18 mouse cellular contexts compared by ENCODE assay signal in the genomic region with DNA sequence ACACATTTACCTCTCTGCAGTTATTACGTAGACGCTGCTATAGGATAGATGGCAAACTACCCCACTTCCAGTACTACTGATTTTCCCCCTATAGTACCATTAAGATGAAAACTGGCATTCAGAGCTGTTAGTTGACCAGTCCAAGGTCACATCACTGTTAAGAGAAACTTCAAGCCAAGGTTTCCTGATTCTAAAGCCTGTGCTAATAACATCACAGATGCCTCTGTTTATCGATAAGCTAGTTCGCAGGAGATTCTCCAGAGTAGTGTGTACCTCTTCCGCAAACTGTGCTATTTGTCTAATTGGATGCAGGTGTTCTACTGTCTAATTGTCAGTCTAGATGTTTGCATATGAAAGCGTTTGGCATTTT.
DNase-seq lines count a peak whose midpoint lies in the region; ATAC-seq and TF ChIP-seq lines count a peak whose summit lies in the region.
"Had no signal": no experiment of that assay in that cellular context is flagged by ENCODE, and none has a peak within 500 bp of the region (broad histone marks: within the 10 kb centered on the region; RNA-seq: fewer than 3 reads in every experiment).

No protein-coding gene starts in this region.

- peak overlapping the region; percentile 53 for H3K9ac ChIP-seq in forebrain, embryonic 15.5 days (replicated peaks)
- no peak overlapping the region; the same call in none of the 2 replicates for H3K9ac ChIP-seq in hindbrain, embryonic 16.5 days (ENCODE audit: low read depth, low read length)
- H3K9ac ChIP-seq in midbrain, postnatal 0 days (replicated peaks; ENCODE audit: low read length, poor library complexity, severe bottlenecking): peak overlapping the region; percentile 66
- H3K9ac ChIP-seq: embryonic facial prominence, embryonic 12.5 days; heart, embryonic 12.5 days; lung, embryonic 15.5 days had no signal

- H3K4me1 ChIP-seq in forebrain, embryonic 15.5 days: peaks cover 26% of the 10 kb centered on the region
- peaks cover 6% of the 10 kb centered on the region for H3K4me1 ChIP-seq in hindbrain, embryonic 16.5 days (ENCODE audit: control insufficient read depth, insufficient read depth, low read depth, low read length)
- H3K4me1 ChIP-seq in midbrain, postnatal 0 days (ENCODE audit: insufficient read depth, low read length): no peaks in the 10 kb centered on the region
- H3K4me1 ChIP-seq: heart, embryonic 12.5 days; lung, embryonic 15.5 days; megakaryocyte, embryonic 14.5 days had no signal

- no peak for DNase-seq in frontal cortex, postnatal 36 days (ENCODE audit: low spot score in 2 of 2)
- peak; percentile 21 for DNase-seq in midbrain, postnatal 0 days (ENCODE audit: low spot score)
- DNase-seq in right cerebral cortex, adult 18-20 months: no peak
- DNase-seq in urinary bladder, postnatal 4 days (ENCODE audit: low spot score in 2 of 2): no peak
- no peak for DNase-seq in heart, postnatal 10 days
- DNase-seq: adrenal gland, postnatal 10 days; heart, postnatal 4 days; kidney, adult 2 months; kidney, postnatal 36 days; thymus, postnatal 36 days had no signal

- H3K9me3 ChIP-seq in forebrain, embryonic 15.5 days: no peaks in the 10 kb centered on the region
- no peaks in the 10 kb centered on the region for H3K9me3 ChIP-seq in hindbrain, embryonic 16.5 days (ENCODE audit: control insufficient read depth, low read length)
- no peaks in the 10 kb centered on the region for H3K9me3 ChIP-seq in midbrain, postnatal 0 days (ENCODE audit: low read length)
- H3K9me3 ChIP-seq: embryonic facial prominence, embryonic 12.5 days; heart, embryonic 12.5 days; lung, embryonic 15.5 days had no signal

- H3K4me2 ChIP-seq in forebrain, embryonic 15.5 days (replicated peaks): no peak overlapping the region
- H3K4me2 ChIP-seq in hindbrain, embryonic 16.5 days (ENCODE audit: low read length): no peak overlapping the region; the same call in 1 of the 2 replicates
- peak overlapping the region; percentile 43 for H3K4me2 ChIP-seq in midbrain, postnatal 0 days (ENCODE audit: low read depth, low read length, poor library complexity, severe bottlenecking)
- H3K4me2 ChIP-seq: embryonic facial prominence, embryonic 12.5 days; heart, embryonic 12.5 days; liver, embryonic 11.5 days; lung, embryonic 15.5 days had no signal

- no peaks in the 10 kb centered on the region for H3K36me3 ChIP-seq in forebrain, embryonic 15.5 days
- no peaks in the 10 kb centered on the region for H3K36me3 ChIP-seq in hindbrain, embryonic 16.5 days (ENCODE audit: control insufficient read depth, insufficient read depth, low read length)
- no peaks in the 10 kb centered on the region for H3K36me3 ChIP-seq in midbrain, postnatal 0 days (ENCODE audit: insufficient read depth, low read length)
- H3K36me3 ChIP-seq: embryonic facial prominence, embryonic 12.5 days; heart, embryonic 12.5 days; lung, embryonic 15.5 days had no signal

- intact Hi-C loops in heart, postnatal 10 days (cut with DNase I): no loop called here

- no peaks in the 10 kb centered on the region for H3K27me3 ChIP-seq in forebrain, embryonic 15.5 days
- H3K27me3 ChIP-seq in hindbrain, embryonic 16.5 days (replicated peaks; ENCODE audit: control insufficient read depth, insufficient read depth, low read length): no peaks in the 10 kb centered on the region
- H3K27me3 ChIP-seq in midbrain, postnatal 0 days (ENCODE audit: insufficient read depth, low read length): no peaks in the 10 kb centered on the region
- H3K27me3 ChIP-seq: embryonic facial prominence, embryonic 12.5 days; heart, embryonic 12.5 days; lung, embryonic 15.5 days; megakaryocyte, embryonic 14.5 days had no signal

- TF ChIP-seq CTCF in midbrain, postnatal 0 days (IDR thresholded peaks at IDR 0.05): no peak

- 0 out of 2 replicates have a peak, but pooled peaks have one; percentile 31 for ATAC-seq in frontal cortex, adult (ENCODE audit: low TSS enrichment)
- peak; percentile 20 for ATAC-seq in forebrain, embryonic 15.5 days (replicated peaks)
- peak; percentile 14 for ATAC-seq in hindbrain, embryonic 16.5 days
- ATAC-seq in midbrain, postnatal 0 days (ENCODE audit: low FRiP score): peak; percentile 11; the same call in 1 of the 2 replicates

- peak overlapping the region; percentile 96 for H3K27ac ChIP-seq in forebrain, embryonic 15.5 days (replicated peaks)
- peak overlapping the region; percentile 91 for H3K27ac ChIP-seq in hindbrain, embryonic 16.5 days (ENCODE audit: low read depth, low read length)
- H3K27ac ChIP-seq in midbrain, postnatal 0 days (ENCODE audit: low read depth, low read length): peak overlapping the region; percentile 94
- H3K27ac ChIP-seq: lung, embryonic 15.5 days had no signal

- H3K4me3 ChIP-seq in forebrain, embryonic 15.5 days: no peak overlapping the region
- H3K4me3 ChIP-seq in hindbrain, embryonic 16.5 days (ENCODE audit: low read length): no peak overlapping the region
- no peak overlapping the region; the same call in 1 of the 2 replicates for H3K4me3 ChIP-seq in midbrain, postnatal 0 days (ENCODE audit: low read depth, low read length)
- H3K4me3 ChIP-seq: embryonic facial prominence, embryonic 12.5 days; heart, embryonic 12.5 days; lung, embryonic 15.5 days; megakaryocyte, embryonic 14.5 days had no signal

- 61% methylated on average over 6 of the region's 6 CpGs for WGBS in forebrain, embryonic 15.5 days
- 61% methylated on average over 6 of the region's 6 CpGs for WGBS in hindbrain, embryonic 16.5 days
- WGBS in midbrain, postnatal 0 days: 57% methylated on average over 6 of the region's 6 CpGs
